Mouse (Mus musculus): ENCODE measurements around the gene Plekhg3.

The Plekhg3 gene

GRCm38 (mm10) chr12:76619847-76620246 is 89.2 kb downstream of the Plekhg3 start:
- DNase-seq (ENCODE audit: low spot score in 2 of 2), result no peak

DNA sequence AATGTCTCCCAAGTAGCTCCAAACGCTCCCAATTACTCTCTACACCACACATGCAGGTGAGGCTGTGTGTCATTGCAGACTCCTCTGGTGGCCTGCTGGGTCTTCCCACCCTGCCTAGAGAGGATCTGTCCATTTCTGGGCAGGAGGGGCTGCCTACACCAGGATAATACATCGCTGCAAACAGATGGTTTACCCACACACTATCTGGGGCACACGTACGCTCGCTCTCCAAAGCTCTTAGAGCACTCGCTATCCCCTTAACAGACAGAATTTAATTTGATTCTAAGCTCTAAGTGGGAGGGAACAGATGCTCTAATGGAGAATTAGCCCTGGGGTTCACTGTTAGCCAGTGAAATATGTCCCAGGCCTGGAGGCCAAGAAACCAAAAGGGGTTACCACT is 92.7 kb downstream of the Plekhg3 start:
- peak in 1 of 2 experiments; percentile 28 for DNase-seq (ENCODE audit: low spot score in 2 of 2)
